Mouse (Mus musculus): ENCODE measurements around the gene Zcchc8.

Zcchc8 gene

DNA sequence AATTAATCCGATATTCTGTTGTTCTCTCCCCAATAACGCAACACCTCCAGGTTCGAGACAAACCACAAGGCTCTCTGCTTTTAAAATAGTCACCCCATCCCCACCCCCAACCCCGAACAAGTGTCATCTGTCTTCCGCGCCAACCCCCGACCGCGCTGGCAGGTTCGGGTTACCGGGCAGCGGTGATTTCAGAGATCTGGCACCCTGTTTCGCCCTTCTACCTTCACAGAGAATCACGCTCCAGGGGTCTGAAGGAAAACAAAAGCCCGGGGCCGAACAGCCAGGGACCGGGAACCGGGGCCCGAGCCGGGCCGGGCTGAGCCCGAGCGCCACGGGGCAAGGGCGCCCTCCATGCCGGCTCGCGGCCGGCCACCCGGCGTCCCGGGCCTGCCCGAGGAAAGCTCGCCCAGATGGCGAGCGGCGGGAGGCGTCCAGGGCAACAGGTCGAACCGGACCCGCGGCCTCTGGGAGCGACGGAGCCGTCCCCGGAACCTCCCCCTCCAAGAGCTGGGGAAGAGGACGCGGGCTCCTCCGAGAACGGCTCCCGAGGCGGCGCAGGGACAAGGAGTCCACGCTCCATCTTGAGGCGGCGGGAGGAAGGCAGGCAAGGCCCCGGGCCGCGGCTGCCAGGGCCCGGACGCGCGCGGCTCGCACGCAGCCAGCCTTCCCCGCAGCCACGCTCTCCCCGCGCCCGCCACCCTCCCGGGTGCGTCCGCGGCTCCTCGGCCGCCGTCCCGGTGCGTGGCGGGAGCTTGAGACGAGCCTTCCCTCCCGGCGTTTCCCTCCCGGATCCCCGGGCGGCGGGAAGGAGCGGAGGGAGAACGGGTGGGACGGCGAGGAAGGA, 37.3 kb downstream of the Zcchc8 start:
- peak; percentile 59 for DNase-seq (ENCODE audit: low spot score in 2 of 2)

DNA sequence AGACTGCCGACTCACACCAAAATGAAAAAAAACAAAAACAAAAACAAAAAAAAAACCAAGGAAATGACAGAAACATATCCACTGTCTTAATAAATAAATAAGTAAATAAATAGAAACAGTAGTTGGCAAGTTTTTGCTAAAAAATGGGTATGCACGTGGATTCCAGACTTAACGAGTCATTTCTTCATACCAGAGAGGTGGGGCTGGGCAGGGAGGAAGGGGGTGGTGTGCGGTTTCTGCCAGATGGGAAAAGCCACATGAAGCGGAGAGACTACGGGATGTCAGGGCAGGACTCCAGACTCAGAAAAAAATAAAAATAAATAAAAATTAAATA, 37.9 kb downstream of the Zcchc8 start:
- DNase-seq (ENCODE audit: low spot score in 2 of 2), result peak; percentile 45 to 59

DNA sequence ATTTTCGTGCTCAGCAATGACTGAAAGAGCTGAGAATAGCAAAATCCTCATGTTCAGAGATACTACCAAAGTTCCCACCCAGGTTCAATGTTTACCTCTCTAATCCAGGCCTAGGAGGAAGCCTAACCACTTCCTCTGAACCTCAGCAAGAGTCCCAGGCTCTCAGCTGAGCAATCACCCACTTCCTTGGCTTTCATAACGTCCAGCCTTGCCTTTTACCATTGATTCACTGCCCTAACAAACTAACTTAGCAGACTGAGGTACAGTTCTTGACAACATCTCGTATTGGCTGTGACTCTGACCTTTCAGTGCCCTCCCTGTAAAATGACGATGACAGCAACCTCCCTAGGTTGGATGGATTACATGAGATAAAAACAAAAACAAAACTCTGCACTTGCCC, 38.5 kb downstream of the Zcchc8 start:
- DNase-seq (ENCODE audit: low spot score in 2 of 2), result no peak

DNA sequence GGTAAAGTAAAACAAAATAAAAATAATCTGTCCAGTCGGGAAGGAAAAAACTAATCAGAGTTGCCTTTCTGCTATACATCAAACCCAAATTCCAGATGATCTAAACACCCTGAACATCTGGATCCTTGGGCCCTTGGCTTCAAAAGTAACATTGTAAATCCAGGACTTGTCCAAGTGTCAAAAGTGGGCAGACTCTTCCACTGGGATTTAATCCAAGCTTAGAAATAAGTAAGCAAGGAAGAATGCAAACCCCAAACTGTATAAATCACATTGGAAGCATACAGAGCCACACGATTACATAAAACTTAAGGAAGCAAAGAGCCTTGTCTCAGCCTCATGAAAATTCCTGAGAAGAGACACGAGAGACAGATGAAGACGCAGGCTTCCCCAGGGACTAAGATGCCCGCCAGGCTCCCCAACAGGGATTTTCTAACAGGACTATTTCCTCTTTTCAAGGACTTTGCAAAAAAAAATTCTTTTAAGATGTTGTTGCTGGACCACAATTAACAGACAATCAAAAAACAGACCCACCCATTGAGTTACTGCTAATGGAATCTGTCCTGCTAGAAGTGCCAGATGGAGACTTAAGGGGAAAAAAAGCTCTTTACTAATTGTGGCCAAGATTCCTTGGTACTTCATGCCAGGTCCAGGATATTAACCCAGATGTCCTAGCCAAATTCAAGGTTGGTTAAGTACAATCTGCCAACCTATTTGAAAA, 41.2 kb downstream of the Zcchc8 start:
- no peak for DNase-seq (ENCODE audit: low spot score in 2 of 2)

DNA sequence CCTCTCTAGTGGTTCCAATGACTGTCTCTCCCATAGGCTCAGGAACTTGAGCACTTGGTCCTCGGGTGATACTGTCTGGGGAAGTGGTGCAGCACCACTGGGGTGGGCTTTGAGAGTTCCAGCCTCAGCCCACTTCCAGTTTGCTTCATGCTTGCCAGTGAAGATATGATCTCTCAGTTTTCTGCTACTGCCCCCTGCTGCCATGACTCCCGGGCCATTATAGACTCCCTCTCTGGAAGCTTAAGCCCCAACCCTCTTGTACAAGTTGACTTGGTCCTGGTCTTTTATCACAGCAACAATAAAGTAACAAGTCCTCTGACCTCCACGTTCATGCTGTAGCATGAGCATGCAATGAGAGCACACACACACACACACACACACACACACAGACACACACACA, 41.8 kb downstream of the Zcchc8 start:
- no peak for DNase-seq (ENCODE audit: low spot score in 2 of 2)

DNA sequence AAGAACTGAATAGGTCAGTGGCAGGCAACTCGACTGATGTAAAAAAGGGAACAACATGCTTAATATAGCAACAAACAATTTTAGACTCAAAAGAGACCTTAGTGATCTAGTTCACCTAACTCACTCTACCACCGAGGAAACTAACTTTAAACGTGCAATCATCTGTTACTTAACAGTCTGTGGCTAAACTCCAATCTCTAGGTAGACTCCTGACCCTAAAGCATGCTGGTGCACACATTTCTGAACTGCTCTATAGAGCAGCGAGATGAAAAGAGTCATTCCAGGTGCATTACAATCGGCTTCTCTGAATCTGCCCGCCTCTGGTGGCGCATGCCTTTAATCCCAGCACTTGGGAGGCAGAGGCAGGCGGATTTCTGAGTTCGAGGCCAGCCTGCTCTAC, 45.2 kb downstream of the Zcchc8 start:
- no peak for DNase-seq (ENCODE audit: low spot score in 2 of 2)

DNA sequence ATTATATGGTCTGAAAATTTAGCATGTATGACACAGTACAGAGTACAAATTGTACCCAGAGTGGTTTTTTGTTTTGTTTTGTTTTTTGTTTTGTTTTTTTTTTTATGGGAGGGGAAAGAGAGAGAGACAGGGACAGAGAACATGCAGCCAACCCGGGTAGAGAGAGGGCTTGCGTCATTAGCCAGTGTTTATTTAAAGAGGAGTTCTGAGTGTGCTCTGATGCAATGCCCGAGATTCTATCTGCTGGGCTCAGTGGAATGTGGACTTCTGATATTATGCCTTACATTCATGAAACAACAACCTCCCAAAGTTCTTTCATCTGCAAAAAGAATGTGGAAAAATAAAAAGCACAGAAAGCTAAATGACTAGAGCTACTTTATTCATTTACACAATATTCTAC, 45.7 kb downstream of the Zcchc8 start:
- no peak for DNase-seq (ENCODE audit: low spot score in 2 of 2)

DNA sequence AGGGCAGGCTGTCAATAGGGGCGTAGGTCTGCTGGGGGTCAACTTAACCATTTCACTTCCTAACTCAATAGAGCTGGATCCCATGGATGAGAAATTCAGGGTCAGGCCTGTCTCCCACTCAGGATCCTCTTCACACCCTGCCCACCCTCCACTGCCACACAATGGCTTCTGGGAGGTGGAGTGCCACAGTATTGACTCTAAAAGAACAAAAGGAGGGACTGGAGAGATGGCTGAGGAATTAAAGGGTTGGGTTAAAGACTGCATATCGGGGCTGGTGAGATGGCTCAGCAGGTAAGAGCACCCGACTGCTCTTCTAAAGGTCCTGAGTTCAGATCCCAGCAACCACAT, 49.5 kb downstream of the Zcchc8 start:
- DNase-seq (ENCODE audit: low spot score in 2 of 2), result no peak

DNA sequence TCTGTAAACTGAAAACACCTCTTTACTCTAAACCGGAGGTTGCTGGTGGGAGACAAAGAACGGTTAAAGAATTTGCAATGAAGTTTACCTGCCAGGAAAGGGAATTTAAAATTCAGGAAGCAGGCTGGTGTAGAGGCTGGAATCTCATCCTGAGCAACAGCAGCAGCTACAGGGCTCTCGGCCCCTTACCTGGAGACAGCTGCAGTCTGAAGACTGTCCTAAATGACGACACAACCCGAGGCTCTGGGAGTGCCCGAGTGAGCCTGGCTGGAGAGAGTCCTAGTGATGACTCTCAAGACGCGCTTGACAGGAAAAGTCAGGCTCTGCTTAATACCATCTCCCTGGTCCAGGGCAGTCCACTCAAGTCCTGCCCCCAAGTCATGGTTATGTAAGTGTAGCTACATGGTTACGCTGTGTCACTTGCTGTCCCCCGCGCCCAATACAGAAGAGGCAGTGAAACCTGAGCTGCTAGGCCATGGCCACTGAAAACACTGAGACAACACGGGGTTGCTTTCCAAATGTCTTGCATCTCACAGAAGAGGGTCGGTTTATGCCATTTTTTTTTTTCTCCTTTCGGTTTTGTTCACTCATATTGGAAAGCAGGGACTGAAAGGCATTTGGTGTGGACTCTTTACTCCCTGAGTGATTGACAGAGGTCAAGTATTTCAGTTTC, 50.0 kb downstream of the Zcchc8 start:
- DNase-seq (ENCODE audit: low spot score in 2 of 2), result no peak

DNA sequence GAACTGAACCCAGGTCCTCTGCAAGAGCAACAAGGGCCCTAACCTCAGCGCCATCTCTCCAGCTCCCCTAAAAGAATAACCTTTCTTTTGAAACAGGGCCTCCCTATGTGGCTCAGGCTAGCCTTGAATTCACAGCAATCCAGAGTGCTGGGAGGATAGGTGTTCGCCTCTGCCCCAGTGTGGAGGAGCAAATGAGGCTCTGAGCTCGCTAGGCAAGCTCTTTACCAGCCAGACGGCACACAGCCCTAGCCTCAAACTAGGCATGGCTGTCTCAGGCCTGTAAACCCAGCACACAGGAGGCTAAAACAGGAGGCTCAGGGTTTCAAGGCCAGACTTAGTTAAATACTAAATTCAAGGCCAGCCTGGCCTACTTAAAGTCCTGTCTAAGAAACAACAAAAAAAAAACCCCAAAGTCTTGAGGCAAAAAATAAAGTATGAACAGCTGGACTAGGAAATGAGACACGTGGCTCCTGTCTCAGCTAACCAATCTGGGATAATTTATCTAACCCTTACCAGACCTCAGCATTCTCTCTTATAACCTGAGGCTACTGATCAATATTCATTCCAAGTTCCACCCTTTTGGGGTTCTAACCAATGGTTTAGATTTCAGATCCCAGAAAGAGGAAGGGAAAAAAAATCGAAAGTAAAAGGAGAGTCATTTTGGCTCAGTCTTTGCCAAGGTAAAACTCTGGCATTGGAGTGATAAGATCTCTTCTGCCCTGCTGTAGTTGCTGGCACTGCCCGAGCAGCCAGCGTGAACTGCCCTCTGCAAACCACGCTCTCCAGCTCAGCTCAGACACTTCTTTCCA, 50.7 kb downstream of the Zcchc8 start:
- no peak for DNase-seq (ENCODE audit: low spot score in 2 of 2)

DNA sequence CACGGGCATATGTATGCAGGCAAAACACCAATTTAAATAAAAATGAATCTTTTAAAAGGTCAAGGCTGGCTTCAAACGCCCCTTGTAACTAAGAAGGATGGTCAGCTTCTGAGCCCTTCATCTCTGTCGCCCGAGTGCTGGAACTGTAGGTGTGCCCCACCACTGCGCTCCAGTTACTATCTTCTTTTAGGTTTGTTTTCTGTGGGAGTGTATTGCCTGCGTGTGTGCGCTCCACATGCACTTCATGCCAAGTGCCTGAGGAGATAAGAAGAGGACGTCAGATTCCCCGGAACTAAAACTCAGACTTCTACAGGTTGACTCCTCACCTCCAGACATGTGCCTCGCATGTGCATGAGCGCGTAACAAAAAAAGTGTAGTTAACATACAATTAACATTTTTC, 53.0 kb downstream of the Zcchc8 start:
- no peak for DNase-seq (ENCODE audit: low spot score in 2 of 2)

DNA sequence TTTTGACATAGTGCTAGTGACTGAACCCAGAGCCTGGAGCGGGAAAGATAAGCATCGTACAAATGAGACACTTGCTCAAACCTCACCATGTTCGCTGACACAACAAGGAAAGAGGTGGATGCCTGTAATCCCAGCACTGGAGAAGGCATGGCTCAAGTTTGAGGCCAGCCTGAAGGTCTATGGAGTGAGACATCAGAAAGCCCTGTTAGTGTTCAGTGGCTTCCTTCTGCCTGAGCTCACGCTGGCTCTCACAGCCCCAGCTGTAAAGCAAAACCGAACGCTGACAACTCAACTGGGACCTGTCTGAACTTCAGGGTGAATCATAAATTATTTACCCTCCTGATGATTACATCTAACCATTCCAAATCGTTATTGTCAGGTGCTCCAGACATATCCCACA, 54.9 kb downstream of the Zcchc8 start:
- DNase-seq (ENCODE audit: low spot score in 2 of 2), result no peak

DNA sequence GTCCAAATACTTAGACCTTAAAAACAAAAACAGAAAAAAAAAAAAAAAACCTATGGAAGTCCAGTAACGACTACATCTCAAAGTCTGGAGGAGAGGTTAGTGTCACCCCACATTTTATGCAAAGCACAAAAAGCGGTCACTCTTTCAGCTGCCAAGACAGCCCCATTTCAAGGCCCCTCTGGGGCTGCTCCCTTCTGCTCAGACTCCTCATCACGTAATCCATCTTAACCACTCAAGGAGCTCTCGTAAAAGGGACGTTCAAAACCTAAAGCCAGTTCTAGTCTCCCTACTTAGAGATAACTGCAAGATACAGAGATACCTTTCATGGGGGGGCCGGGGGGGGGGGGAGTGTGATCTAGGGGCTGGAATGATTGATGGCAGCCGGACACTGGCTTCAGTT, 56.6 kb downstream of the Zcchc8 start:
- no peak for DNase-seq (ENCODE audit: low spot score in 2 of 2)

DNA sequence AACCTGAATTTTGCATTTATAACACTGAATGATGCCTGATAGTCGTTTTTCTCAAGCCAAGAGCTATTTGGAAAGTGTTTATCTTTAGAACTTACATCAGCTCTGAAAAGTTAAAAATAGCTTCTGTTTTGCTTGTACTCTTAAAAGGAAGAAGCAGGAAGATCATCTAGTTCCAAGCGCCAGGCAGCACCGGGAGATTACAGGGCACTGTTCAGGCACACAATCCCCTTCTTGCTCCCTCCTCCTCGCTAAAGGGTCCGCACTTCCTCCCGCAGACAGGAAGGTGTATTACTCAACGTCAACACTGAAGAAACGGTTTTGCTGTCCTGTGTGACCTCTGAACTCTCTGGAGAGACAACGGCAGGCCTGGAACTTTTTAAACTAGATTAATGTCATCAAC, 58.8 kb downstream of the Zcchc8 start:
- no peak for DNase-seq (ENCODE audit: low spot score in 2 of 2)

DNA sequence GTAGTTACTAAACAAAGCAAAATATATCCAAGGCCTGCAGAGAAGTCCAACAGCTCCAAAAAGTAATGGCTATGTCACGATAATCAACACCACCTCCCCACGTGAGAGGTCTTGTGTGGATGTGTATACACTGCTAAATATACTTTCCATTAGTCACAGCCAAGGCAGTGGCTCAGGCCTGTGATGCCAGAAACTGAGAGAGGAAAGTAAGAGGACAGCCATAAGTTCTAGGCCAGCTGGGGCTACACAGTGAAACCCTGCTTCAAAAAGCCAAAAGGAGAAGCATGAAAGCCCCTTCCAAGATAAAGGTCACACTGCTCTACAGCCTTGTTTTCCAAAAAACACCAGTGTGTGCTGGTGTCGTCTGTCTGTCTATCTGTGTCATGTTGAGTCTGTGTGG, 59.3 kb downstream of the Zcchc8 start:
- no peak for DNase-seq (ENCODE audit: low spot score in 2 of 2)

DNA sequence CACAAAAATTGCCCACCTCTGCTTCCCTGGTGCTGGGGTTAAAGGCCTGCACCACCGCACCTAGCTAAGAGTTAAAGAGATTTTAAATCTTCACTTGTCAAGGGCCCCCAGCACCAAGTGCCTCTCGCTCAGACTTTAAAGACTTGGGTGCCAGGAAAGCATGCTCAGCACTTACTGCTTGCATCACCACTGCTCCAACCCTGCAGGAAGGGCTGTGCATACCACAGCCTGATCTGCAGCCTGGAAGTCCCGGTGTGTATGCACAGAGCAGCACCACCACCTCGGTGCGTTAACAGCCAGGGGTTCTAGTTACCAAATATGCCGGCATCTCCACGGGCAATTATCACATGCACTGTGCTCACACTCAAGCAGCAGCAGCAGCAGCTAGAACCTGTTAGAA, 63.2 kb downstream of the Zcchc8 start:
- DNase-seq (ENCODE audit: low spot score in 2 of 2), result no peak

DNA sequence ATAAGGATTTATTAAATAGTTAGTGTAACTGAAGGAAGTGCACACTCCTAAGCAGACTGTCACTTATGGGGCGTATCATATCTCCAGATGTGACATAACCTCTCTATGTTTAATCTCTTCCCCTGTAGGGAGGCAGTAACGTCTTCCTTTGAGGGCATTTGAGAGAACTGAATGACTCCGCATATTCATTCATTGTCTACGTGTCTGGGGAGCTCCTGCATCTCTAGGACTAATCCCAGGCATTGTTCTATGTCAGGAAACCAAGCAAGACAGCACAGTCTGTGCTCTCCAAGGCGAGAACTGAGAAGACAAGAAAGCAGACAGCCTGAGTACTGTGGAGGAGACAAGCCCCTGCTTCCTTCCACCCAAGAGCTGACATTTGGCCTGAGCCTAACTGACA, 66.0 kb downstream of the Zcchc8 start:
- no peak for DNase-seq (ENCODE audit: low spot score in 2 of 2)

DNA sequence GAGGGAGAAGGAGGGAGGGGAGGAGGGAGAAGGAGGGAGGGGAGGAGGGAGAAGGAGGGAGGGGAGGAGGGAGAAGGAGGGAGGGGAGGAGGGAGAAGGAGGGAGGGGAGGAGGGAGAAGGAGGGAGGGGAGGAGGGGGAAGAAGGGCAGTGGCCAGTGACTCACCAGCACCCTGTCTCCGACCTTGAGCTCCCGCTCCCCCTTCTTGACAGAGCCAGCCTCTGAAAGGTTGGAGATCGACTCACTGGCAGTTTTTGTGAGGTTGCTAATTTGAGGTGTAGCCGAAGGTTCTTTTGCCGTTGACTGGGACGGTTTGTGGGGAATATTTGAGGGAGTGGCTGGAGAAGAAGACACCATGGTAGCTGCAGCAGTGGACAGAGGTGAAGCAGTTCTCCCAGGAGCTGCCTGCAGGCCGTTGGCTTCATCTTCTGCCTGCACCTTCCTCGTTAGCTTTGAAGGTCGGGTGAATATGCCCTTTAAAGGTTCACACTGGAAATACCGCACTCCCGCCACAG, 67.6 kb downstream of the Zcchc8 start:
- DNase-seq (ENCODE audit: low spot score in 2 of 2), result no peak

DNA sequence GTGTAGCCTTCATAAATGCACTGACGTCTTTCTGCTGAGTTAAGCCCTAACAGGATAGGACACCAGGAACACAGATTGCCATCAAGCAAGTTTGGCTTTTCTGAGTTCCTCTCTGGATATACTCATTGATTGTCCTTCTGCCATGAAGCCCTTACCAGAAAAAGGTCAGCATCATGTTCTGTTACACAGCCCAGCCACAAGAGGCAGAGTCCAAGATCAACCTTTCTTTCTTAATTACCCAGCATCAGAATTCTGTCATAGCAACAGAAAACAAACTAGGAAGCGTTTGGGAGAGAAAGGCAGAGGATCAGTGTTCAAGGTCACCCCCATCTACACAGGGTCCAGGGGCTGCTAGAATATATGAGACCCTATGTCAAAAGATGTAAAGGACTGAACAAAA, 70.1 kb downstream of the Zcchc8 start:
- DNase-seq (ENCODE audit: low spot score in 2 of 2), result no peak

Measured in right cerebral cortex, postnatal 10 days (tissue).